Mouse (Mus musculus) bone marrow macrophage, adult 2 months (primary cell): Measurements from ENCODE around the gene Ccdc181.

Experiments used
- CTCF ChIP-seq: IDR thresholded peaks from 2 replicates; pipeline ENCODE4 v1.5.1; 2012; ENCODE audit warnings: low read depth, mild to moderate bottlenecking, low read length, moderate library complexity
- POLR2A ChIP-seq: IDR thresholded peaks from 2 replicates; pipeline ENCODE4 v1.6.1; 2012; ENCODE audit warnings: mild to moderate bottlenecking, low read depth, low read length, borderline replicate concordance

- TF ChIP-seq POLR2A (no peak), CTCF (no peak)
These were observed 41.9 kb upstream of the Ccdc181 start for GRCm38 (mm10) chr1:164233447-164233846.
